In genomic region chr7:121622433-121622832, GRCm38 (mm10) we compare ENCODE assay signal across 30 mouse cellular contexts.
A peak's percentile ranks its signal among the peaks of the same experiment; 100 is the strongest.
DNase-seq lines count a peak whose midpoint lies in the region; ATAC-seq lines count a peak whose summit lies in the region.
"Had no signal": no experiment of that assay in that cellular context is flagged by ENCODE, and none has a peak within 500 bp of the region (broad histone marks: within the 10 kb centered on the region; RNA-seq: fewer than 3 reads in every experiment).

No protein-coding gene starts in this region.

- no peak overlapping the region for H3K4me3 ChIP-seq in neural tube, embryonic 11.5 days (ENCODE audit: low read depth, low read length)
- no peak overlapping the region for H3K4me3 ChIP-seq in hindbrain, embryonic 16.5 days (ENCODE audit: low read length)
- no peak overlapping the region for H3K4me3 ChIP-seq in neural tube, embryonic 13.5 days
- H3K4me3 ChIP-seq: embryonic facial prominence, embryonic 15.5 days; heart, embryonic 15.5 days; intestine, embryonic 15.5 days; limb, embryonic 15.5 days; megakaryocyte, embryonic 14.5 days; stomach, embryonic 15.5 days had no signal

- H3K36me3 ChIP-seq in neural tube, embryonic 11.5 days (ENCODE audit: control insufficient read depth, insufficient read depth, low read length) = no peaks in the 10 kb centered on the region
- H3K36me3 ChIP-seq in hindbrain, embryonic 16.5 days (ENCODE audit: control insufficient read depth, insufficient read depth, low read length) = no peaks in the 10 kb centered on the region
- H3K36me3 ChIP-seq in neural tube, embryonic 13.5 days = no peaks in the 10 kb centered on the region
- H3K36me3 ChIP-seq: embryonic facial prominence, embryonic 15.5 days; G1E; heart, embryonic 15.5 days; intestine, embryonic 15.5 days; limb, embryonic 15.5 days; stomach, embryonic 15.5 days had no signal

- H3K27me3 ChIP-seq in neural tube, embryonic 11.5 days (ENCODE audit: control insufficient read depth, insufficient read depth, low read length) = no peaks in the 10 kb centered on the region
- no peaks in the 10 kb centered on the region for H3K27me3 ChIP-seq in hindbrain, embryonic 16.5 days (replicated peaks; ENCODE audit: control insufficient read depth, insufficient read depth, low read length)
- H3K27me3 ChIP-seq in neural tube, embryonic 13.5 days = no peaks in the 10 kb centered on the region
- H3K27me3 ChIP-seq: embryonic facial prominence, embryonic 15.5 days; heart, embryonic 15.5 days; intestine, embryonic 15.5 days; limb, embryonic 15.5 days; megakaryocyte, embryonic 14.5 days; Patski; stomach, embryonic 15.5 days had no signal

- DNase-seq in neural tube, embryonic 11.5 days (ENCODE audit: low spot score) = no peak
- DNase-seq in neural tube, embryonic 10.5 days (ENCODE audit: extremely low spot score, low spot score) = no peak
- no peak for DNase-seq in lung, postnatal 10 days
- no peak for DNase-seq in heart, postnatal 36 days
- DNase-seq: adrenal gland, postnatal 10 days; B cell, adult 2 months; cerebellum, adult 8-10 months; cerebellum, postnatal 36 days; forebrain, postnatal 0 days; gastrocnemius, postnatal 36 days; heart, postnatal 4 days; kidney, adult 9 months; kidney, postnatal 14 days; left cerebral cortex, postnatal 4 days; lung, embryonic 14.5 days; lung, postnatal 36 days; right cerebral cortex, adult 18-20 months; thymus, postnatal 25 days had no signal

- H3K9me3 ChIP-seq in neural tube, embryonic 11.5 days (ENCODE audit: control insufficient read depth, low read length) = no peaks in the 10 kb centered on the region
- H3K9me3 ChIP-seq in hindbrain, embryonic 16.5 days (ENCODE audit: control insufficient read depth, low read length) = no peaks in the 10 kb centered on the region
- no peaks in the 10 kb centered on the region for H3K9me3 ChIP-seq in neural tube, embryonic 13.5 days
- H3K9me3 ChIP-seq: embryonic facial prominence, embryonic 15.5 days; G1E; heart, embryonic 15.5 days; intestine, embryonic 15.5 days; limb, embryonic 15.5 days; stomach, embryonic 15.5 days had no signal

- no peak for ATAC-seq in neural tube, embryonic 11.5 days (ENCODE audit: insufficient read depth, low FRiP score, low TSS enrichment)
- peak; percentile 47 for ATAC-seq in hindbrain, embryonic 16.5 days
- peak; percentile 78 for ATAC-seq in neural tube, embryonic 13.5 days (ENCODE audit: low read depth)
- no peak for ATAC-seq in erythroblast, adult 5-6 weeks (replicated peaks; ENCODE audit: low FRiP score, poor library complexity, severe bottlenecking)
- ATAC-seq: forebrain, postnatal 0 days; intestine, embryonic 15.5 days; Patski had no signal

- peaks cover 3% of the 10 kb centered on the region; the same call in 1 of the 2 replicates for H3K4me1 ChIP-seq in neural tube, embryonic 11.5 days (ENCODE audit: control insufficient read depth, insufficient read depth, low read length)
- H3K4me1 ChIP-seq in hindbrain, embryonic 16.5 days (ENCODE audit: control insufficient read depth, insufficient read depth, low read depth, low read length) = peaks cover 4% of the 10 kb centered on the region
- peaks cover 25% of the 10 kb centered on the region for H3K4me1 ChIP-seq in neural tube, embryonic 13.5 days (replicated peaks)
- H3K4me1 ChIP-seq: embryonic facial prominence, embryonic 15.5 days; heart, embryonic 15.5 days; intestine, embryonic 15.5 days; limb, embryonic 15.5 days; stomach, embryonic 15.5 days had no signal

- H3K4me2 ChIP-seq in neural tube, embryonic 11.5 days (ENCODE audit: low read depth) = no peak overlapping the region
- peak overlapping the region; percentile 28 for H3K4me2 ChIP-seq in hindbrain, embryonic 16.5 days (ENCODE audit: low read length)
- H3K4me2 ChIP-seq in neural tube, embryonic 13.5 days = peak overlapping the region; percentile 34
- H3K4me2 ChIP-seq: embryonic facial prominence, embryonic 15.5 days; heart, embryonic 15.5 days; intestine, embryonic 15.5 days; limb, embryonic 15.5 days; lung, embryonic 14.5 days; stomach, embryonic 15.5 days had no signal

- 63% methylated on average over 6 of the region's 6 CpGs for WGBS in neural tube, embryonic 11.5 days
- 35% methylated on average over 6 of the region's 6 CpGs for WGBS in hindbrain, embryonic 16.5 days
- 38% methylated on average over 6 of the region's 6 CpGs for WGBS in neural tube, embryonic 13.5 days

- 0 out of 2 replicates have a peak overlapping the region, but pooled peaks have one; percentile 27 for H3K27ac ChIP-seq in neural tube, embryonic 11.5 days (ENCODE audit: low read depth, low read length)
- no peak overlapping the region for H3K27ac ChIP-seq in hindbrain, embryonic 16.5 days (ENCODE audit: low read depth, low read length)
- H3K27ac ChIP-seq in neural tube, embryonic 13.5 days (replicated peaks) = peak overlapping the region; percentile 88
- H3K27ac ChIP-seq: embryonic facial prominence, embryonic 15.5 days; heart, embryonic 15.5 days; intestine, embryonic 15.5 days; limb, embryonic 15.5 days; liver, embryonic 14.5 days; stomach, embryonic 15.5 days had no signal

- intact Hi-C loops in heart, postnatal 36 days (cut with DNase I) = no loop called here

- no peak overlapping the region for H3K9ac ChIP-seq in neural tube, embryonic 11.5 days (ENCODE audit: low read length)
- H3K9ac ChIP-seq in hindbrain, embryonic 16.5 days (ENCODE audit: low read depth, low read length) = no peak overlapping the region; the same call in 1 of the 2 replicates
- H3K9ac ChIP-seq in neural tube, embryonic 13.5 days = no peak overlapping the region
- H3K9ac ChIP-seq: embryonic facial prominence, embryonic 15.5 days; forebrain, postnatal 0 days; heart, embryonic 15.5 days; intestine, embryonic 15.5 days; limb, embryonic 15.5 days; liver, embryonic 14.5 days; lung, embryonic 14.5 days; stomach, embryonic 15.5 days had no signal

Comparison
In these comparisons a context has a peak if more than half of its experiments do, and no peak if none do; other contexts are left out.
1. ATAC-seq: peak in hindbrain, embryonic 16.5 days (single experiment) and neural tube, embryonic 13.5 days (single experiment); none in neural tube, embryonic 11.5 days (single experiment) and erythroblast, adult 5-6 weeks (single experiment).